Mouse (Mus musculus) embryonic facial prominence, embryonic 14.5 days (tissue): ENCODE data around the gene Mosmo. TPM values are rescaled to one million over a fixed set of nuclear protein-coding genes. Genes with fewer than 3 reads are reported as not detected.

Experiments
- ATAC-seq: fragments of 200-750 bp; cut with Nextera tagmentation; 2 replicates; pipeline ENCODE4 v1.8.0; 2017; ENCODE audit warnings: low read depth, moderate number of reproducible peaks, moderate TSS enrichment
- DNase-seq: peaks from one replicate; pipeline ENCODE4 v3.0.0-alpha.2; 2015; ENCODE audit warnings: low spot score
- H3K27ac ChIP-seq: fragments of 300-500 bp; sonication (generic); replicated peaks from 2 replicates; pipeline ENCODE4 v1.5.1; 2014; ENCODE audit warnings: low read depth, mild to moderate bottlenecking, low read length, moderate library complexity
- H3K27me3 ChIP-seq: fragments of 300-500 bp; sonication (generic); replicated peaks from 2 replicates; pipeline ENCODE4 v1.6.1; 2014; ENCODE audit warnings: low read length; ENCODE audit not compliant: control insufficient read depth, insufficient read depth
- H3K36me3 ChIP-seq: fragments of 300-500 bp; sonication (generic); 2 replicates; pipeline ENCODE4 v1.6.1; 2014; ENCODE audit warnings: low read length, mixed read lengths; ENCODE audit not compliant: control insufficient read depth, insufficient read depth
- H3K4me1 ChIP-seq: fragments of 300-500 bp; sonication (generic); 2 replicates; pipeline ENCODE4 v1.6.1; 2014; ENCODE audit warnings: antibody characterized with exemption, low read length; ENCODE audit not compliant: control insufficient read depth, insufficient read depth
- H3K4me2 ChIP-seq: fragments of 300-500 bp; sonication (generic); 2 replicates; pipeline ENCODE4 v1.6.1; 2014; ENCODE audit warnings: low read depth, mild to moderate bottlenecking, low read length, moderate library complexity, mixed read lengths
- H3K4me3 ChIP-seq: fragments of 300-500 bp; sonication (generic); 2 replicates; pipeline ENCODE4 v1.5.1; 2014; ENCODE audit warnings: low read depth, mild to moderate bottlenecking, low read length
- H3K9ac ChIP-seq: fragments of 300-500 bp; sonication (generic); 2 replicates; pipeline ENCODE4 v1.6.1; 2014; ENCODE audit warnings: low read depth, mild to moderate bottlenecking, low read length, moderate library complexity, mixed read lengths
- H3K9me3 ChIP-seq: fragments of 300-500 bp; sonication (generic); 2 replicates; pipeline ENCODE4 v1.6.1; 2016; ENCODE audit warnings: low read length; ENCODE audit not compliant: control insufficient read depth
- WGBS: fragments of 180-500 bp; shearing (Covaris S2); extraction: QIAGEN DNeasy Blood & Tissue Kit; methylation state at CpG from one replicate; pipeline ENCODE4 v1.1.7; 2014; 5-methylcytosine and 5-hydroxymethylcytosine counted together
- polyA plus RNA-seq: library from polyadenylated mRNA; unstranded; fragments of >200 nt; fragmentation: Nextera tagmentation; extraction: Ambion mirVana; gene quantifications from 2 replicates; pipeline ENCODE4 v1.2.1, GENCODE M21; 2014

Mosmo gene
- polyA plus RNA-seq, 1 experiment from 2014 or later, result 15.6 TPM

DNA sequence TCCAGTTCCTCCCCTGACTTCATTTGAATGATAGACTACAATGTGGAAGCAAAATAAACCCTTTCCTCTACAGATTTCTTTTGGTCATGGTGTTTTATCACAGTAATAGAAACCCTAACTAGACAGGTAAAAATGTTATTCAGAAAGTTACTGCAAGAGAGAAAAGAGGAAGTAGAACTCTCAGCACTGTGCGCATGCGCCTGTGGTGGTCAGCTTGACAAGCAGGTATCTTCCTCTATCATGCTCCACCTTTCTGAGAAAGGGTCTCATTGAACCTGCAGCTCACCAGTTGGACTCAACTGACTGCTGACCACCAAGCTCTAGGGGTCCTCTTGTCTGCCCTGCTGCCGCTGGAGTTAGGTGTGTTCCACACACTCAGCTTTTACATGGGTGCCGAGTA is 15.3 kb upstream of the Mosmo start:
- no peaks in the 10 kb centered on the region for H3K4me1 ChIP-seq
- no peak overlapping the region for H3K4me3 ChIP-seq
- DNase-seq (no peak), ATAC-seq (no peak)
- no peak overlapping the region for H3K27ac ChIP-seq
- no peak overlapping the region for H3K9ac ChIP-seq
- H3K36me3 ChIP-seq, result peaks cover 35% of the 10 kb centered on the region
- WGBS, result 94% methylated on average over 4 of the region's 4 CpGs
- no peak overlapping the region for H3K4me2 ChIP-seq
- no peaks in the 10 kb centered on the region for H3K27me3 ChIP-seq
- H3K9me3 ChIP-seq, result no peaks in the 10 kb centered on the region

- H3K4me1 ChIP-seq, result no peaks in the 10 kb centered on the region
- WGBS, result 20% methylated on average over 14 of the region's 14 CpGs
- peak; percentile 82 for ATAC-seq
- H3K9me3 ChIP-seq, result no peaks in the 10 kb centered on the region
- H3K4me3 ChIP-seq, result no peak within 1 kb of the TSS
- no peak within 1 kb of the TSS for H3K9ac ChIP-seq
- no peaks in the 10 kb centered on the region for H3K36me3 ChIP-seq
- H3K27me3 ChIP-seq, result no peaks in the 10 kb centered on the region
- DNase-seq, result peak; percentile 74
- no peak within 1 kb of the TSS for H3K4me2 ChIP-seq
- H3K27ac ChIP-seq, result 0 out of 2 replicates have a peak within 1 kb of the TSS, but pooled peaks have one; percentile 2
Measured at GRCm38 (mm10) chr7:120670153-120670875, 7.1 kb upstream of the Mosmo start, which contains the start of gene Pdzd9. Gene Pdzd9, minus strand, starts transcription at chr7:120670343.

GRCm38 (mm10) chr7:120671271-120671670 is 6.1 kb upstream of the Mosmo start:
- H3K9ac ChIP-seq, result no peak overlapping the region
- no peak overlapping the region for H3K27ac ChIP-seq

DNA sequence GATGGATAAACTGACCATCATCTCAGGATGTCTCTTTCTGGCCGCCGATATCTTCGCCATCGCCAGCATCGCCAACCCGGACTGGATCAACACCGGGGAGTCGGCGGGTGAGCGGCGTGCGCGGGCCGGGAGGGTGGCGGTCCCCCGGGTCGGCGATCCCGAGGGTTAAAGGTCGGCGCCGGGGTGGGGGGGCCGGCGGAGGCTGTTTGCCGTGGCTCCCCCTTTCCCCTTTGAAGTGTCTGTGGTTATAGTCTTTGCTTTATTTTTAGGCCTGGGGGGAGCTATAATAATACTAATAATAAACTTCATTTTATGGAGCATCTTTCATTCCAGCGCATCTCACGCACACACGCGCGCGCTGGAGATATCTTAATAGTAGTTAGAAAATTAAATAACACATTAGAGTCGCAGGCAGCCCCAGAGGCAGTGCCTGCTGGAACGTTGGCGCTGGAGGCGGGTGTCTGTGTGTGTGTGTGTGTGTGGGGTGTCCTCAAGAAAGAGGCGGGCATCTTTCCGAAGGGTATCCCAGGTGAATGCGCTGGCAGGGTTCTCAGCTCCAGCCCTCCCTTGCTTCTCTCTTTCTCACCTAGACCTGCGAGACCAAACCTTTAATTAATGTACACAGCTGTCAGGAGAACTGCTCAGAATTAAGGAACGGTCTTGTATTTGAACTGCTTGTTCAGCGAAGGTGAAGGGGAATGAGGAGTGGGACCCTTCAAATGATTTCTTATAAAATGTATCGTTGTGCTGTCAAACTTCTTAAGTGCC is 530 bp downstream of the Mosmo start:
- H3K27ac ChIP-seq, result peak overlapping the region; percentile 55
- no peaks in the 10 kb centered on the region for H3K27me3 ChIP-seq
- peak overlapping the region; percentile 84 for H3K4me3 ChIP-seq
- 1% methylated on average over 36 of the region's 42 CpGs for WGBS
- DNase-seq (peak; percentile 18), ATAC-seq (peak; percentile 60)
- no peaks in the 10 kb centered on the region for H3K9me3 ChIP-seq
- peak overlapping the region; percentile 73 for H3K4me2 ChIP-seq
- no peaks in the 10 kb centered on the region for H3K36me3 ChIP-seq
- H3K9ac ChIP-seq, result peak overlapping the region; percentile 88
- peaks cover 21% of the 10 kb centered on the region; the same call in 1 of the 2 replicates for H3K4me1 ChIP-seq

More at GRCm38 (mm10) chr7:120671271-120671670, 6.1 kb upstream of the Mosmo start:
- H3K36me3 ChIP-seq, result no peaks in the 10 kb centered on the region
- 71% methylated on average over 2 of the region's 2 CpGs for WGBS
- H3K27me3 ChIP-seq, result no peaks in the 10 kb centered on the region
- H3K4me3 ChIP-seq, result no peak overlapping the region
- no peaks in the 10 kb centered on the region for H3K4me1 ChIP-seq
- H3K4me2 ChIP-seq, result no peak overlapping the region
- ATAC-seq (0 out of 2 replicates have a peak, but pooled peaks have one; percentile 48), DNase-seq (no peak)
- H3K9me3 ChIP-seq, result no peaks in the 10 kb centered on the region

DNA sequence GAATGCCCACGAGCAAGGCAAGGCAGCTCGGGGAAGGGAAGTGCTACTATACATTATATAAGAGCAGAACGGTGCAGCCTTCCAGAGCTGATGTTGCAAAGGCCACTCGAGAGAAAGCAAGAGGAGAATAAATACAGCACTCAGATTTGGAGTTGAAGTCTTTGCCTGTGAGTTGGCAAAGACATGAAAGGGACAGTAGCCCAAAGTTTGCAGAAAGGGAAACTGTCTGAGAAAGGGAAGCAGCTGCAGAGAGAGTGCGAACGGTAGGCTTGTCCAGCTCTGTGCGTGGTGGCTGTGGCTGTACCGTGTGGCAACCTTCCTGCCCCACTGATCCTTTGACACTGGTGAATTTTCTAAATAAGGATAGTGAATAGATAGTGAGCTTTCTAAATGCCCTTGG is 1.6 kb downstream of the Mosmo start:
- peak overlapping the region; percentile 73 for H3K4me2 ChIP-seq
- peaks cover 21% of the 10 kb centered on the region; the same call in 1 of the 2 replicates for H3K4me1 ChIP-seq
- DNase-seq (no peak), ATAC-seq (no peak)
- peak overlapping the region; percentile 88 for H3K9ac ChIP-seq
- H3K27me3 ChIP-seq, result no peaks in the 10 kb centered on the region
- no peak overlapping the region for H3K27ac ChIP-seq
- no peaks in the 10 kb centered on the region for H3K9me3 ChIP-seq
- no peaks in the 10 kb centered on the region for H3K36me3 ChIP-seq
- WGBS, result 52% methylated on average over 8 of the region's 8 CpGs
- peak overlapping the region; percentile 84 for H3K4me3 ChIP-seq

- Histone ChIP-seq H3K9me3 (no peaks in the 10 kb centered on the region), H3K27ac (no peak overlapping the region), H3K36me3 (no peaks in the 10 kb centered on the region), H3K9ac (no peak overlapping the region), H3K4me2 (no peak overlapping the region), H3K4me3 (no peak overlapping the region), H3K4me1 (peaks cover 16% of the 10 kb centered on the region; the same call in 1 of the 2 replicates), H3K27me3 (no peaks in the 10 kb centered on the region)
- DNase-seq, result no peak
- no peak for ATAC-seq
- WGBS, result 78% methylated on average over 4 of the region's 4 CpGs
Measured at GRCm38 (mm10) chr7:120682002-120682401, 4.6 kb downstream of the Mosmo start.

- Histone ChIP-seq H3K4me3 (no peak overlapping the region), H3K27ac (no peak overlapping the region), H3K9ac (no peak overlapping the region), H3K27me3 (no peaks in the 10 kb centered on the region), H3K4me2 (no peak overlapping the region), H3K9me3 (no peaks in the 10 kb centered on the region), H3K4me1 (0 out of 2 replicates have a peak, but pooled peaks cover 2% of the 10 kb centered on the region), H3K36me3 (no peaks in the 10 kb centered on the region)
- 63% methylated on average over 2 of the region's 2 CpGs for WGBS
- ATAC-seq, result no peak
- peak; percentile 32 for DNase-seq
Measured at GRCm38 (mm10) chr7:120684731-120685161, 7.3 kb downstream of the Mosmo start.

DNA sequence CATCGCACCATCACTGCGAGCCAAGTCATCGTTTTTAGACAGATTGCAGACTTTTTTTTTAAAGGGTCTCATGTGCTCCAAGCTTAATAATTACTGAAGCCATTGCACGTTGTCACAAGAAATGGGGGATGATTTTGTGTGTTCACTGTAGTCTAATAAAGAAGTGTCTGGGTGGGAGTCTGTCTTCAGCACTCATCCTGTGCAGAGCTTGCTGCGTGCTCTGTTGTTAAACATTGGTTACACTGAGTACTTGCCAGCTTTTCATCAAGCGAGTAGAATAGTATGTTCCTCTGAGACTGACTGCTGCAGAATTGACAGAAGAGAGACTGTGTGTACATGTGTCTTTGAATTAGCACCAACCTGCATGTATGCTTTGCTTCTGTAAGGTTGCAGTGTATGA is 7.8 kb downstream of the Mosmo start:
- ATAC-seq, result no peak
- H3K4me2 ChIP-seq, result no peak overlapping the region
- H3K36me3 ChIP-seq, result no peaks in the 10 kb centered on the region
- no peaks in the 10 kb centered on the region for H3K4me1 ChIP-seq
- H3K4me3 ChIP-seq, result no peak overlapping the region
- H3K27me3 ChIP-seq, result no peaks in the 10 kb centered on the region
- H3K9me3 ChIP-seq, result no peaks in the 10 kb centered on the region
- no peak for DNase-seq
- 75% methylated on average over 6 of the region's 6 CpGs for WGBS
- H3K27ac ChIP-seq, result no peak overlapping the region
- no peak overlapping the region for H3K9ac ChIP-seq
